Mouse (Mus musculus): ENCODE data around the gene Cdc42ep3. TPM values are rescaled to one million over a fixed set of nuclear protein-coding genes. Genes with fewer than 3 reads are reported as not detected.

Gene Cdc42ep3
- total and polyA plus RNA-seq, 3 experiments = 3.9 to 30.8 (median 7.6) TPM

DNA sequence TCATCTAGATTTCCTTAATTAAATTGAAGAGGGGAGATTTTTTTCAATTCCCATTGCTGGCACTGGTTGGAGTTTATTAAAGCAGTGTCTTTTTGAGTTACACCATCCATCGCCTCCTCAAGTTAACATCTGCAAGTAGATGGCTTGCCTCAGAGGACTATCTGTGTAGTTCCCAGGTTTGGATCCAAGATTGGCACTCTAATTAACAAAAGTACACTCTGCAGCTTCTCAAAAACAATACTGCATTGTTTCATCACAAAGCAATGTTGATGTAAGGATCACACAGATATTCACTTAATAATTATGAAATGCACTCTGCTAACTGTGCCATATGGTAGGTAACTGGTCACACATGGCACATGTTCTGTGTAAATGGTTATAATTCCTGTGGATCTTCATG, 45.4 kb downstream of the Cdc42ep3 start:
- Histone ChIP-seq H3K27ac (ENCODE audit: insufficient read depth, low read depth) (no peak overlapping the region), H3K27me3 (replicated peaks) (no peaks in the 10 kb centered on the region), H3K9me3 (replicated peaks; ENCODE audit: low read length) (no peaks in the 10 kb centered on the region), H3K4me3 (replicated peaks in 1 of 3; ENCODE audit: low read depth in 2 of 3, low read length in 2 of 3, poor library complexity in 1 of 3) (no peak overlapping the region), H3K9ac (ENCODE audit: insufficient read depth, low read depth) (no peak overlapping the region), H3K4me1 (ENCODE audit: control insufficient read depth in 1 of 2, insufficient read depth in 2 of 2) (no peaks in the 10 kb centered on the region; a peak in 1 of 4 replicates), H3K4me2 (ENCODE audit: insufficient read depth, low read depth, poor library complexity, severe bottlenecking) (no peak overlapping the region), H3K79me2 (replicated peaks; ENCODE audit: control insufficient read depth, extremely low read depth, insufficient read depth, poor library complexity, severe bottlenecking) (no peaks in the 10 kb centered on the region), H3K36me3 (replicated peaks in 1 of 2; ENCODE audit: control insufficient read depth in 1 of 2, insufficient read depth in 1 of 2, low read length in 1 of 2) (no peaks in the 10 kb centered on the region)
- TF ChIP-seq IRF4 (IDR thresholded peaks at IDR 0.05; ENCODE audit: low read depth, low read length) (no peak), GABPA (IDR thresholded peaks at IDR 0.05; ENCODE audit: insufficient replicate concordance, low read depth, low read length) (no peak)
- dilution Hi-C loops (cut with MboI; ENCODE audit: extremely low pct_ligation_motif_present, extremely low pct_unique_long_range_greater_than_20kb, low sequenced_read_pairs) (no loop called here), in situ Hi-C loops (cut with MboI; ENCODE audit: low pct_ligation_motif_present, low pct_unique_long_range_greater_than_20kb, low sequenced_read_pairs) (no loop called here)
- no peak for DNase-seq (ENCODE audit: extremely low read depth)

DNA sequence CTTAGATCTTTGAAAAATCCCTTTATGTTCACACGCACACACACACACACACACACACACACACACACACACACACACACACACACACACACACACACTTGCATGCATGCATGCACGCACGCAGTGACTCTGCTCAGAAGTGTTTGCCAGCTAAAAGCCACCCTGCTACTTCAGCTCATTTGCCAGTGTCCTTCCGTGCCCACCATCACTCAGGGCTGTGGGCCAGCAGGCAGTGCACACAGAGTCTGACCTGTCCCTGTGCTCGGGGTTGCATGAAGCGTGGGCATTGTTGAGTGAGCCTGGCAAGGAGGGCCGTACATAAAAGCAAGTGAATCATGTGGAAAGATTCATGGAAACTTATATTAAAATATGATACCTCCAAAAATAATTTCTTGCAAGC, 49.2 kb downstream of the Cdc42ep3 start:
- TF ChIP-seq USF1 (IDR thresholded peaks at IDR 0.05; ENCODE audit: low read depth, low read length) = no peak
- no peak for TF ChIP-seq TBP (conservative IDR thresholded peaks at IDR 0.05; ENCODE audit: low read depth, low read length)
- TF ChIP-seq CHD1 (IDR thresholded peaks at IDR 0.05; ENCODE audit: low read depth, low read length) = no peak
- TF ChIP-seq MEF2A (IDR thresholded peaks at IDR 0.05; ENCODE audit: borderline replicate concordance, low read depth, low read length) = no peak
- no peak for TF ChIP-seq MXI1 (IDR thresholded peaks at IDR 0.05; ENCODE audit: low read depth, low read length)
- no peak for TF ChIP-seq ZKSCAN1 (IDR thresholded peaks at IDR 0.05; ENCODE audit: borderline replicate concordance, low read depth, low read length)
- TF ChIP-seq CTCF (conservative IDR thresholded peaks at IDR 0.05 in 1 of 2, IDR thresholded peaks at IDR 0.05 in 1 of 2; ENCODE audit: low read depth in 2 of 2, low read length in 2 of 2) = no peak
- TF ChIP-seq PAX5 (IDR thresholded peaks at IDR 0.05; ENCODE audit: low read length) = no peak
- TF ChIP-seq RCOR1 (conservative IDR thresholded peaks at IDR 0.05; ENCODE audit: low read depth, low read length) = no peak
- no peak for TF ChIP-seq RAD21 (IDR thresholded peaks at IDR 0.05; ENCODE audit: low read depth, low read length)
- TF ChIP-seq EP300 (IDR thresholded peaks at IDR 0.05; ENCODE audit: low read length) = no peak
- no peak for TF ChIP-seq JUN (IDR thresholded peaks at IDR 0.05; ENCODE audit: insufficient read depth, low read depth, low read length)
- H3K9ac ChIP-seq (ENCODE audit: insufficient read depth, low read depth) = no peak overlapping the region
- no peaks in the 10 kb centered on the region for H3K79me2 ChIP-seq (replicated peaks; ENCODE audit: control insufficient read depth, extremely low read depth, insufficient read depth, poor library complexity, severe bottlenecking)
- H3K27me3 ChIP-seq (replicated peaks) = no peaks in the 10 kb centered on the region
- H3K4me3 ChIP-seq (replicated peaks in 1 of 3; ENCODE audit: low read depth in 2 of 3, low read length in 2 of 3, poor library complexity in 1 of 3) = no peak overlapping the region
- peaks cover 0 to 8% of the 10 kb centered on the region in 2 experiments; a peak in 2 of 4 replicates for H3K4me1 ChIP-seq (ENCODE audit: control insufficient read depth in 1 of 2, insufficient read depth in 2 of 2)
- H3K9me3 ChIP-seq (replicated peaks; ENCODE audit: low read length) = no peaks in the 10 kb centered on the region
- H3K4me2 ChIP-seq (ENCODE audit: insufficient read depth, low read depth, poor library complexity, severe bottlenecking) = no peak overlapping the region
- no peaks in the 10 kb centered on the region for H3K36me3 ChIP-seq (replicated peaks in 1 of 2; ENCODE audit: control insufficient read depth in 1 of 2, insufficient read depth in 1 of 2, low read length in 1 of 2)
- dilution Hi-C loops (cut with MboI; ENCODE audit: extremely low pct_ligation_motif_present, extremely low pct_unique_long_range_greater_than_20kb, low sequenced_read_pairs) (no loop called here), in situ Hi-C loops (cut with MboI; ENCODE audit: low pct_ligation_motif_present, low pct_unique_long_range_greater_than_20kb, low sequenced_read_pairs) (no loop called here)
- H3K27ac ChIP-seq (ENCODE audit: insufficient read depth, low read depth) = no peak overlapping the region
- no peak for DNase-seq (ENCODE audit: extremely low read depth)
